Mouse (Mus musculus): ENCODE data around the gene Rnaseh1. TPM values are rescaled to one million over a fixed set of nuclear protein-coding genes. Genes with fewer than 3 reads are reported as not detected.

Rnaseh1 gene
- polyA plus RNA-seq, 1 experiment from 2014 or later, result 10.5 TPM

GRCm38 (mm10) chr12:28697821-28698595, 48.6 kb downstream of the Rnaseh1 start:
- Histone ChIP-seq H3K9me3 (replicated peaks; ENCODE audit: control insufficient read depth, low read length) (no peaks in the 10 kb centered on the region), H3K27ac (ENCODE audit: low read length) (peak overlapping the region; percentile 29; the same call in 1 of the 2 replicates)
- 72% methylated on average over 14 of the region's 14 CpGs for WGBS (ENCODE audit: insufficient replicate concordance)

GRCm38 (mm10) chr12:28699086-28699485, 49.7 kb downstream of the Rnaseh1 start:
- 60% methylated on average over 5 of the region's 5 CpGs for WGBS (ENCODE audit: insufficient replicate concordance)

More at GRCm38 (mm10) chr12:28697821-28698595, 48.6 kb downstream of the Rnaseh1 start:
- no peaks in the 10 kb centered on the region for H3K36me3 ChIP-seq (ENCODE audit: control insufficient read depth, insufficient read depth)
- H3K4me1 ChIP-seq (ENCODE audit: control insufficient read depth, low read depth, low read length), result peaks cover 10% of the 10 kb centered on the region
- H3K9ac ChIP-seq (ENCODE audit: low read depth, low read length), result no peak overlapping the region
- ATAC-seq (ENCODE audit: low read depth), result peak; percentile 63
- no peaks in the 10 kb centered on the region for H3K27me3 ChIP-seq (ENCODE audit: control insufficient read depth, insufficient read depth, low read depth, low read length)
- no peak overlapping the region for H3K4me3 ChIP-seq (ENCODE audit: low read depth, low read length)
- no peak overlapping the region for H3K4me2 ChIP-seq (ENCODE audit: low read depth, low read length)

GRCm38 (mm10) chr12:28699656-28700055, 50.3 kb downstream of the Rnaseh1 start:
- peaks cover 10% of the 10 kb centered on the region for H3K4me1 ChIP-seq (ENCODE audit: control insufficient read depth, low read depth, low read length)
- H3K4me3 ChIP-seq (ENCODE audit: low read depth, low read length), result no peak overlapping the region
- H3K36me3 ChIP-seq (ENCODE audit: control insufficient read depth, insufficient read depth), result no peaks in the 10 kb centered on the region
- H3K9ac ChIP-seq (ENCODE audit: low read depth, low read length), result no peak overlapping the region
- H3K27ac ChIP-seq (ENCODE audit: low read length), result peak overlapping the region; percentile 45; the same call in 1 of the 2 replicates
- H3K4me2 ChIP-seq (ENCODE audit: low read depth, low read length), result no peak overlapping the region
- no peaks in the 10 kb centered on the region for H3K9me3 ChIP-seq (replicated peaks; ENCODE audit: control insufficient read depth, low read length)
- 15% methylated on average over 6 of the region's 6 CpGs for WGBS (ENCODE audit: insufficient replicate concordance)
- 0 out of 2 replicates have a peak, but pooled peaks have one; percentile 28 for ATAC-seq (ENCODE audit: low read depth)
- H3K27me3 ChIP-seq (ENCODE audit: control insufficient read depth, insufficient read depth, low read depth, low read length), result no peaks in the 10 kb centered on the region

More at GRCm38 (mm10) chr12:28699086-28699485, 49.7 kb downstream of the Rnaseh1 start:
- peak; percentile 66 for ATAC-seq (ENCODE audit: low read depth)
- H3K9ac ChIP-seq (ENCODE audit: low read depth, low read length), result no peak overlapping the region
- peak overlapping the region; percentile 45; the same call in 1 of the 2 replicates for H3K27ac ChIP-seq (ENCODE audit: low read length)
- no peak overlapping the region for H3K4me2 ChIP-seq (ENCODE audit: low read depth, low read length)
- H3K27me3 ChIP-seq (ENCODE audit: control insufficient read depth, insufficient read depth, low read depth, low read length), result no peaks in the 10 kb centered on the region
- no peaks in the 10 kb centered on the region for H3K9me3 ChIP-seq (replicated peaks; ENCODE audit: control insufficient read depth, low read length)
- no peak overlapping the region for H3K4me3 ChIP-seq (ENCODE audit: low read depth, low read length)
- no peaks in the 10 kb centered on the region for H3K36me3 ChIP-seq (ENCODE audit: control insufficient read depth, insufficient read depth)
- H3K4me1 ChIP-seq (ENCODE audit: control insufficient read depth, low read depth, low read length), result peaks cover 10% of the 10 kb centered on the region

GRCm38 (mm10) chr12:28700101-28700511, 50.7 kb downstream of the Rnaseh1 start:
- H3K27me3 ChIP-seq (ENCODE audit: control insufficient read depth, insufficient read depth, low read depth, low read length), result no peaks in the 10 kb centered on the region
- WGBS (ENCODE audit: insufficient replicate concordance), result 37% methylated on average over 3 of the region's 3 CpGs
- H3K4me3 ChIP-seq (ENCODE audit: low read depth, low read length), result no peak overlapping the region
- no peak overlapping the region for H3K9ac ChIP-seq (ENCODE audit: low read depth, low read length)
- no peak overlapping the region for H3K27ac ChIP-seq (ENCODE audit: low read length)
- ATAC-seq (ENCODE audit: low read depth), result no peak
- H3K4me2 ChIP-seq (ENCODE audit: low read depth, low read length), result no peak overlapping the region
- no peaks in the 10 kb centered on the region for H3K9me3 ChIP-seq (replicated peaks; ENCODE audit: control insufficient read depth, low read length)
- H3K36me3 ChIP-seq (ENCODE audit: control insufficient read depth, insufficient read depth), result no peaks in the 10 kb centered on the region
- peaks cover 10% of the 10 kb centered on the region for H3K4me1 ChIP-seq (ENCODE audit: control insufficient read depth, low read depth, low read length)

GRCm38 (mm10) chr12:28700561-28701025, 51.2 kb downstream of the Rnaseh1 start:
- Histone ChIP-seq H3K4me3 (ENCODE audit: low read depth, low read length) (no peak overlapping the region), H3K27me3 (ENCODE audit: control insufficient read depth, insufficient read depth, low read depth, low read length) (no peaks in the 10 kb centered on the region), H3K4me1 (ENCODE audit: control insufficient read depth, low read depth, low read length) (peaks cover 10% of the 10 kb centered on the region), H3K4me2 (ENCODE audit: low read depth, low read length) (no peak overlapping the region), H3K9ac (ENCODE audit: low read depth, low read length) (no peak overlapping the region), H3K27ac (ENCODE audit: low read length) (no peak overlapping the region), H3K9me3 (replicated peaks; ENCODE audit: control insufficient read depth, low read length) (no peaks in the 10 kb centered on the region), H3K36me3 (ENCODE audit: control insufficient read depth, insufficient read depth) (no peaks in the 10 kb centered on the region)
- 73% methylated on average over 19 of the region's 19 CpGs for WGBS (ENCODE audit: insufficient replicate concordance)
- no peak for ATAC-seq (ENCODE audit: low read depth)

- Histone ChIP-seq H3K9me3 (replicated peaks; ENCODE audit: control insufficient read depth, low read length) (no peaks in the 10 kb centered on the region), H3K4me2 (ENCODE audit: low read depth, low read length) (no peak overlapping the region), H3K4me1 (ENCODE audit: control insufficient read depth, low read depth, low read length) (peaks cover 10% of the 10 kb centered on the region), H3K4me3 (ENCODE audit: low read depth, low read length) (no peak overlapping the region), H3K36me3 (ENCODE audit: control insufficient read depth, insufficient read depth) (no peaks in the 10 kb centered on the region), H3K27ac (ENCODE audit: low read length) (no peak overlapping the region), H3K9ac (ENCODE audit: low read depth, low read length) (no peak overlapping the region), H3K27me3 (ENCODE audit: control insufficient read depth, insufficient read depth, low read depth, low read length) (no peaks in the 10 kb centered on the region)
- no peak for ATAC-seq (ENCODE audit: low read depth)
- WGBS (ENCODE audit: insufficient replicate concordance), result 73% methylated on average over 11 of the region's 11 CpGs
These were observed 51.9 kb downstream of the Rnaseh1 start for GRCm38 (mm10) chr12:28701302-28701701.

GRCm38 (mm10) chr12:28704381-28704780, 55.0 kb downstream of the Rnaseh1 start:
- H3K9ac ChIP-seq (ENCODE audit: low read depth, low read length), result no peak overlapping the region
- H3K4me3 ChIP-seq (ENCODE audit: low read depth, low read length), result no peak overlapping the region
- WGBS (ENCODE audit: insufficient replicate concordance), result 61% methylated on average over 12 of the region's 12 CpGs
- H3K4me1 ChIP-seq (ENCODE audit: control insufficient read depth, low read depth, low read length), result no peaks in the 10 kb centered on the region; the same call in 1 of the 2 replicates
- H3K27ac ChIP-seq (ENCODE audit: low read length), result no peak overlapping the region
- ATAC-seq (ENCODE audit: low read depth), result no peak
- no peak overlapping the region for H3K4me2 ChIP-seq (ENCODE audit: low read depth, low read length)
- H3K27me3 ChIP-seq (ENCODE audit: control insufficient read depth, insufficient read depth, low read depth, low read length), result no peaks in the 10 kb centered on the region
- no peaks in the 10 kb centered on the region for H3K36me3 ChIP-seq (ENCODE audit: control insufficient read depth, insufficient read depth)
- H3K9me3 ChIP-seq (replicated peaks; ENCODE audit: control insufficient read depth, low read length), result no peaks in the 10 kb centered on the region

- no peak overlapping the region for H3K27ac ChIP-seq (ENCODE audit: low read length)
- H3K27me3 ChIP-seq (ENCODE audit: control insufficient read depth, insufficient read depth, low read depth, low read length), result no peaks in the 10 kb centered on the region
- 82% methylated on average over 6 of the region's 6 CpGs for WGBS (ENCODE audit: insufficient replicate concordance)
- no peaks in the 10 kb centered on the region for H3K4me1 ChIP-seq (ENCODE audit: control insufficient read depth, low read depth, low read length)
- no peak for ATAC-seq (ENCODE audit: low read depth)
- no peak overlapping the region for H3K4me3 ChIP-seq (ENCODE audit: low read depth, low read length)
- H3K9me3 ChIP-seq (replicated peaks; ENCODE audit: control insufficient read depth, low read length), result no peaks in the 10 kb centered on the region
- H3K36me3 ChIP-seq (ENCODE audit: control insufficient read depth, insufficient read depth), result no peaks in the 10 kb centered on the region
- H3K4me2 ChIP-seq (ENCODE audit: low read depth, low read length), result no peak overlapping the region
- no peak overlapping the region for H3K9ac ChIP-seq (ENCODE audit: low read depth, low read length)
These were observed 55.8 kb downstream of the Rnaseh1 start for GRCm38 (mm10) chr12:28705204-28705603.

GRCm38 (mm10) chr12:28708154-28708553, 58.8 kb downstream of the Rnaseh1 start:
- Histone ChIP-seq H3K27me3 (ENCODE audit: control insufficient read depth, insufficient read depth, low read depth, low read length) (no peaks in the 10 kb centered on the region), H3K4me1 (ENCODE audit: control insufficient read depth, low read depth, low read length) (no peaks in the 10 kb centered on the region), H3K4me2 (ENCODE audit: low read depth, low read length) (no peak overlapping the region), H3K36me3 (ENCODE audit: control insufficient read depth, insufficient read depth) (no peaks in the 10 kb centered on the region; the same call in 1 of the 2 replicates), H3K27ac (ENCODE audit: low read length) (no peak overlapping the region), H3K4me3 (ENCODE audit: low read depth, low read length) (no peak overlapping the region), H3K9ac (ENCODE audit: low read depth, low read length) (no peak overlapping the region), H3K9me3 (replicated peaks; ENCODE audit: control insufficient read depth, low read length) (no peaks in the 10 kb centered on the region)
- 81% methylated on average over 4 of the region's 4 CpGs for WGBS (ENCODE audit: insufficient replicate concordance)
- ATAC-seq (ENCODE audit: low read depth), result no peak
